Mouse (Mus musculus) layer of hippocampus, postnatal 14 days (tissue): Measurements from ENCODE around the gene Nbeal2. TPM values are rescaled to one million over a fixed set of nuclear protein-coding genes. Genes with fewer than 3 reads are reported as not detected.
"Not testable (repeated sequence)": the region's sequence is repeated elsewhere in the genome, so short reads cannot be mapped to it uniquely, and the experiment has no call there.

Experiments
- DNase-seq, 2 experiments: peaks; one replicate each; pipeline ENCODE4 v3.0.0; 2021 to 2022; ENCODE audit warnings: low spot score in 2 of 2, mixed read lengths in 1 of 2
- long read RNA-seq, 2 experiments: library from polyadenylated mRNA; stranded (forward); transcript quantifications; one replicate each; pipeline ENCODE4 v2.0.0; 2021
- total RNA-seq, 2 experiments: library from RNA; stranded (reverse); gene quantifications; 2 replicates each; pipeline ENCODE4 v1.2.3; 2021

Nbeal2 gene
- total RNA-seq, result 1 to 10 TPM; 7.8 to 9.4 TPM
- long read RNA-seq, experiment 1, partial matches to known transcripts, result 0 of 1 reads
- long read RNA-seq, experiment 1, other reads (novel, unspliced or antisense), result 1 of 1 reads
- long read RNA-seq, experiment 2, partial matches to known transcripts, result 0 of 2 reads
- long read RNA-seq, experiment 2, other reads (novel, unspliced or antisense), result 2 of 2 reads

DNA sequence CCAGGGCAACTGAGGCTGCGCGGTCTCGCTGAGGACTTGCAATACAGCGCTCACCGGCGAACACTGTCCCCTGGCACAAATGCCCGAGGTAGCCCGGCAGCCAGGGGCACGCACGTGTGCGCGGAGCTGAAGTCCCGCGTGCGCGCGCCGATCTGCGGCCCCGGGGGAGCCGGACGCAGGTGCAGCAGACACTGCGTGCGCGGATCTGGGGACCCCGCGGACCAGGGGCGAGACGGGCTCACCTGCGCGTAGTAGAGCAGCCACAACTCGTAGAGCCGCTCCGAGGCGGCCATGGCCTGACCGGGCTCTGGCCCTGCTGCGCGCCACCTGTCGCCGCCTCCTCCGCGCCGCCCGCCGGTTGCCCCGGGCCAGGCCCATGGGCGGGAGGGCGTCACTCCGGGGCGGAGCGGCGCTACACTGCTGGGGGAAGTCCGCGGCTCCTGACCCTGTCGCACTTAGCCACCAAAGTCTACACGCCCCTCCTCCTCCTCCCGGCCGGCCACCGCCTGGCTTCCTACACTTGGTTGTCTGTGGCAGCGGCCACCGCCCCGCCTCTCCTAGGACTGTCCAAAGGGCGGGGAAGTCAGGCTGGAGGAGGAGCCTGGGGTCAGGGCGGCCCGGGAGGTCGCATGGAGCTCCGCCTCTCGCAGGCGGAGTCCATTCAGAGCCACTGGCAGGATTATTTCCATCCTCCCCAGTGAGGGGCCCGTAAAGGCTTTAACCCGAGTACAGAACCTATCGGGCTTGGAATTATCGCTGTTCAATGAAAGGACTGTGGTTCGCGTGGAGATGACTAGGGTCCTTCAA, at the start of gene Nbeal2:
Gene Nbeal2, minus strand, starts transcription at position 507 of the 807 bp plus-strand sequence.
- peak; percentile 67 to 81 for DNase-seq

DNA sequence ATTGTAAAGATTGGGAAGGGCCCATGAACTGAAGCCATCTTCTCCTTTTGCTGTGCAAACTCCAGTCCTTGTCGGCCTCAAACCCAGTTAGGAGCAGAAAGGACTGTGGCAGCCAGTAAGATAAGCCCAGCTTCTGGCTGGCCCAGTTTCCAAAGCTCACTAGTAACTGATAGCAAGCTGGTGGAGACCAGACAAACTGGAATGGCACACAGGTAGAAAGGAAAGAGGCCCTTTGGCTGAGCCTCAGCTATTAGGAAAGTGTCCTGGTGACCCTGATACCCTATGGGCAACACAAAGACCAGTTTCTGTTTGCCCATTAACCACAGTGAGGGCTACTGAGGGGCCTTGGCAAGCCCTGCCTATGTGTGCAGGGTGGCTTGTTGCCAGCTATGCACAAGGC, 48.9 kb upstream of the Nbeal2 start:
- DNase-seq, result no peak

GRCm38 (mm10) chr9:110701114-110702032, 47.4 kb upstream of the Nbeal2 start:
- DNase-seq, result no peak

GRCm38 (mm10) chr9:110699574-110699973, 45.6 kb upstream of the Nbeal2 start:
- no peak for DNase-seq

DNA sequence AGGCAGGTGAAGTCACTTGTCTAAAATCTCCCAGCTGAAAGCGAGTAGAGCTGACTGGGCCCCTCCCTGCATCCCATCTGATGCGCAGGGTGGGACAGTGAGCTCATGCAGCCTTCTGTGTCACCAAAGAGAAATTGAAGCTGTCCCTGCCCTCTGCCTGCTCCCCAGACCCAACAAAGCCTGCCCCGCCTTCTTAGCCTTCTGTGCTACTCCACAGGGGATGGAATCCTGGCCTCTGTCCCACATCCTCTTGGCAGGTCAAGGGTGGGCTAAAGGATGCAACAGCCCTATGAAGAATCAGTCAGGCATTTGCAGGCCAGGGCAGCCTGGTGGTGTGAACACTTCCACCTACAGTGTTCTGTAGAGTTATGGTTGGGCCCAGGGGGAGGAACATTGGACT, 43.5 kb upstream of the Nbeal2 start:
- no peak for DNase-seq

DNA sequence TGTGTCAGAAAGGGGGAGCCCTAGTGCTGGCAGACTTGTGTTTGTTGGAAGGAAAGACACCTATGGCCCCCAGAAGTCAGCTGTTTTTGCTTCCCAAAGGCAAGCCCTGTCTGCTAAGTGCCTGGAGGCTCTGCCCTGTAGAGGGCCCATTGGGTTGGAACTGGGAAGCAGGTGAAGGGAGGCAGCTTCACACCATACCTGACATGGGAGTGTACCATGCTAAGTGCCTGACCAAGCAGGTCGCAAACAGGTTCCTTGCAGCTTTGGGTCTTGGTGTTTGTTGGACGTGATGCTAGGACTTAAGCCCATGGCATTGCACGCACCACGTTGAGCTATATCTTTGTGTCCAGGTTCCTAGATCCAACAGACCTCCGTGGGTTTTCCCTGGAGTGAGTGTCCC, 42.5 kb upstream of the Nbeal2 start:
- DNase-seq, result no peak

DNA sequence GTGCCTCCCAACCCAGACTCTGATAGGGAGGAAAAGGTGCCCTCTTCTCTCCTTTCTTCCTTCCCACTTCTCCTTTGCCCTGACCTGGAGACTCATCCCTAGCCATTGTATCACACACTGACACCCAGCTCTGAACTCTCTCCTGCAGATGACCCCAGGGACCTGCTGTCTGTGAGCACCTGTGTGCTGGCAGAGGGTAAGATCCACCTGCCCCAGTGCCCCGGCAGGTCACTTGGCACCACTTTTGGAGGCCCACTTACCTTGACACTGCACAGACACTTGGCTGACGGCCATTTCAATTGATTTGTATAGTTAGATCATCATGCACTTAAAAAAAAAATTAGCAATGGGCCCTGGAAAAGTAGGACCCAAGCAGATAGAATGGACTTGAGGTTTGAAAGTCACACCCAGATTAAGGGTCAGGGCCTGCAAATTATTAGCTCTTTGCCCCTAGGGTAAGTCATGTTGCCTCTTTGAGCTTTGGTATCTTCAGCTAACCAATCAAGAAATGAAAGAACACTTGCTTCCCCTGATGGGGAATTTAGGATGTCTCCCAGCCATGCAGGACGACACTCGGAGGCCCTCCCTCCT, 41.3 kb upstream of the Nbeal2 start:
- no peak for DNase-seq

DNA sequence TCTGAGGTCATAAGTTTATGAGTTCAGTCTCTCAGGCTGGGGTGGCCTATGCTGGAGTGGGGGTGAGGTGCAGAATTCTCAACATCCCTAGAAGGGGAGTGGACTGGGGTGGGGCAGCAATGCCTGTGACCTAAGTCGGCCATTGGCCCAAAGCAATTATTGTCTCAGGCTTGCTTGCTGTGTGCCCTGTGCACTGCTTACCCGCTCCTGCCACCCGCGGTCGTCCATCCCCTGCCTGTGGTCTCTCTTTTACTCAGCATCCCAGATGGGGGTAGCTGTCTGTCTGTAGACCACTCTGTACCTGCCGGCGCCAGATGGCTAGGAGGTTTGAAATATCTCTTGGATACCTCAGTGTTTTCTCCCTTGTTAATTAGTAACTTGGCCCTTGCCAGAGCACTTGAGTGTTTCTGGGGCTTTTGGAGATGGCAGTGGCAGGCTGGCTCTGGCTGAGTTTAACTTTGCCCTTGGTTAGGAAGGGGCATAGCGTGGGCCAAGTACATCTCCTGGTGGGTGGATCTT, 35.4 kb upstream of the Nbeal2 start:
- no peak for DNase-seq

DNA sequence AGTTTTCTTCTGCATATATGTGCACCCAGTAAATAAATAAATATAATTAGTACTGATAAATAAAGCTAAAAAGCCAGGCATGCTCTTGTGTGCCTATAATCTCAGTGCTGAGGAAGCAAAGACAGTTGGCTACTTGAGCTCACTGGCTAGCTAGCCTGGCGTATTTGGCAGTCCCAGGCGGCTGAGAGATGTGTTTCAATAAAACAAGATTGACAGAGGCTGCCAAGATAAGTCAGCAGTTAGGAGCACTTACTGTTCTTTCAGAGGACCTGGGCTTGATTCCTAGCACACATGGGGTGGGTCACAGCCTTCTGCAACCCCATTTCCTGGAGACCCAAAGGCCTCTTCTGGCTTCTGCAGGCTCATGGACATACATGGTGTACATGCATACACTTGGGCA, 33.9 kb upstream of the Nbeal2 start:
- DNase-seq, result no peak

DNA sequence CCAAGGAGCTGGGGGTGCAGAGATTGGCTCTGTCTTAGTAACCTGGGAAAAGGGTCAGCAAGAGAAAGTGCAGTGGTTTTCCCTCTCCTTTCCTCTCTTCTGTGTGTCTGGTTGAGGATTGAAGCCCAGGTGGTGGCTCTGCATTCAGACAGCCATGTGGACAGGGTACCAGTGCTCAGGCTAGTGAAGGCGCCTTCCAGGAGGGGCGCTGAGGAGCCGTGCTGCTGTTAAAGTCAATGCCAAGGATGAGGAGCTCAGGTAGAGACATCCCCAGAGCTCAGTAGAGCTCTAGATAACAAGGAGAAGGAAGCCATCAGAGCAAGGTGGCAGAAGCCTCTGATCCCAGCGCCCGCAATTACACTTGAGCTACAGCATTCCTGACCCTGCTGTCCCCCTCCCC, 33.1 kb upstream of the Nbeal2 start:
- no peak for DNase-seq

DNA sequence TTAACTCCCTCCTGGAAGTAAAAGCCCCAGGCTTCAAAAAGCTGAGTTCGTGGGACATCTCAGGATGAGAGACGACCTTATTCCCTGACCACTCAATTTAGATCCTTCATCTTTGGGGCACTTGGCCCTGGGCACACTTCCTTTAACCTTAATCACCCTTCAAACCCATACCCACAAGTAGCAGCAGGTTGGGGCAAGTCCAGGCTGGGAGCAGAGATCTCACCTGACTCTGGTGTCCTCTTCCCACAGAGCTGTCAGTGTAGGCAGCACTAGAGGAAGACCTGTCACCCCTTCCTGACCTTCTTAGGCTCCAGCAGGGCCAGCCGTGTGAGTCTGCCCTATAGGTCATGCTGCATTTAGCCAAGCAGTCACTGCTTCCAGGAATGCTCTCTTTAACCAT, 32.5 kb upstream of the Nbeal2 start:
- no peak for DNase-seq

DNA sequence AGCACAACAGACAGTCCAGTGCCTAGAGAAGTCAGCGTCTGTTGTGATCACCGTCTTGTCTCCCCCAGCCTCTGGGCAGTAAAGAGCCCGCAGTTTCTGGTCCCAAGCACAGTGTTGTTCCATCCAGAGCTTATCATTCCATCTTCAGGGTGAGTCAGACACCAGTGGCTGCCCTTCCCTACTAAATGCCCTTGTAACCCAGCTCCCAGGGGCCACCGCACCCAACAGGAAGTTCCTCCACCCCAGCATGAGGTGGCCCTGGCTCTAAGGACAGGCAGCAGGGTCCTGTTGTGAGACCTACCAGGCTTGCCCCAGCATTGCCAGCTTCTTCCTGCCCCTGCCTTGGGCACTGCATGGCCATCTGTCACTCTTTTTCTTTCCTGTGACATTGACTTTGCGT, 31.6 kb upstream of the Nbeal2 start:
- DNase-seq, result no peak

DNA sequence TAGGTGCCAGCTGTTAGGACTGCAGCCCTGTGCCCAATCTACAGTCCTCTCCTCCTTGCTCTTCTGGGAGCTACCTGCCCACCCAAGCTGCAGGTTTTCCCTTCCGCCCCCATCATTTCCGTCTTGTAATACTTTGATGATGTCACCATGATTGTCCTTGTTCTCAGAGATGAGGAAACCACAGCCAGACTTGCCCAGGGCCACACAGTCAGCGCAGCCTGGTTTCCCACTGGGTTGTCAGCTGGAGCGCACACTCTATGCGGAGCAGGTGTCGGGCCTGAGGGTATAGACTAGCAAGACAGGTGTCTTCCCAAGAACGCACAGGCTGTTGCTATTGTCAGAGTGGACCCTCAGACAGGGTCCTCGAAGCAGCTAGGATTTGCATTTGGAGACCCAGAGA, 31.2 kb upstream of the Nbeal2 start:
- no peak for DNase-seq

- DNase-seq, result peak; percentile 31 to 48
Observed at GRCm38 (mm10) chr9:110684100-110684831, 30.3 kb upstream of the Nbeal2 start.

DNA sequence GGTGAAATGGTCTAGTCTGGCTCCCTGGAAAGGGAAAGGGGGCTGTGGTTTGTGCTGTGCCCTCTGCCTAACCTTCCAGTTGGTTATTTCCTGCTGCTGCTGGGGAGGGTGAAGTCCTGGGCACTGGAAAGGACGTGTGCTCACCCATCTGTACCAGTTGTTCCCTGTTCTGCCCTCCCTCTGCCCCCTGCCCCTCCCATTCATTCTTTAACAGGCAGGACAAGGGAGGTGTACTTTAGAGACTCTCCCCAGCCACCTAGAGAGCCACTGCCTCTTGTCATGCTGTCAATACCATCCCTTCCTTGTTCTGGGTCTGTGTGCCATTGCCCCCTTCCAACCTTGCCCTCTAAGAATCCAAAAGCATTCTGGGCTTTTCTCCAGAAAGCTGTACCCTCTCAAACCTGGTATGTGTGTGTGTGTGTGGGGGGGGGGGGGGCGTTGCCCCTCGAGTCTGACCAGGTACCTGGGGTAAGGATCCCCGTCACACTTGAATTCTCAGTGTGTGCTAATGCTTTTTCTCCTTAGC, 29.7 kb upstream of the Nbeal2 start:
- no peak for DNase-seq

DNA sequence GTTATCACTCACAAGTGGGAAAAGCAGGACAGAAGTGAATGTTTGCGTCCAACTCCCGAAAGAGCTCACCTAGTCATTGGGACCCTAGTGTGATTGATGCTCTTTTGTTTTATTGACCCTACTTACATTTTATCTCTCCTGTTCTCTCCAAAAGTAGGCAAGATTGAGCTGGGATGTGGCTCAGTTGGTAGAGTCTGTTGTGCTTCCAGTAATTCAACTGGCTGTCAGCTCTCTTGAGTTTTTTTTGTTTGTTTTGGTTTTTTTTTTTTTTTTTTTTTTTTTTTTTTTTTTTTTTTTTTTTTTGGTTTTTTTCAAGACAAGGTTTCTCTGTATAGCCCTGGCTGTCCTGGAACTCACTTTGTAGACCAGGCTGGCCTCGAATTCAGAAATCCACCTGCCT, 28.7 kb upstream of the Nbeal2 start:
- not testable (repeated sequence) for DNase-seq

- DNase-seq, result no peak
Observed at GRCm38 (mm10) chr9:110682255-110682654, 28.3 kb upstream of the Nbeal2 start.

DNA sequence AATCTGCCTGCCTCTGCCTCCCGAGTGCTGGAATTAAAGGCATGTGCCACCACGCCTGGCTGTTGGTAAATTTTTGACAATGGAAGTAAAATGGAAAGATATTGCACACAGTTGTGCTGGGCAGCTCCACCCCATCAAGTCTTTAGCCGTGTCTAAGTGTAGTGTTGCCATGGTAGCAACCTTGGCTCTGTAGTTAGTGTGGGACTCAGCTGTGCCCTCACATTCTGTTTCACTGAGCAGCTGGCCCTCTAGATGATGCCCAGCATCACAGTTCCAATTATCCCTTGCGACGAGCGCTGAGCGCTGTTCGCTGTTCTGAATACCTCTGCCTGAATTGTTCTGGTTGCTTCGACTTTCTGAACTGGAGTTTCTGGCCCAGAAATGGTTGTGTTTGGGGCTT, 27.9 kb upstream of the Nbeal2 start:
- peak; percentile 32 to 58 for DNase-seq

DNA sequence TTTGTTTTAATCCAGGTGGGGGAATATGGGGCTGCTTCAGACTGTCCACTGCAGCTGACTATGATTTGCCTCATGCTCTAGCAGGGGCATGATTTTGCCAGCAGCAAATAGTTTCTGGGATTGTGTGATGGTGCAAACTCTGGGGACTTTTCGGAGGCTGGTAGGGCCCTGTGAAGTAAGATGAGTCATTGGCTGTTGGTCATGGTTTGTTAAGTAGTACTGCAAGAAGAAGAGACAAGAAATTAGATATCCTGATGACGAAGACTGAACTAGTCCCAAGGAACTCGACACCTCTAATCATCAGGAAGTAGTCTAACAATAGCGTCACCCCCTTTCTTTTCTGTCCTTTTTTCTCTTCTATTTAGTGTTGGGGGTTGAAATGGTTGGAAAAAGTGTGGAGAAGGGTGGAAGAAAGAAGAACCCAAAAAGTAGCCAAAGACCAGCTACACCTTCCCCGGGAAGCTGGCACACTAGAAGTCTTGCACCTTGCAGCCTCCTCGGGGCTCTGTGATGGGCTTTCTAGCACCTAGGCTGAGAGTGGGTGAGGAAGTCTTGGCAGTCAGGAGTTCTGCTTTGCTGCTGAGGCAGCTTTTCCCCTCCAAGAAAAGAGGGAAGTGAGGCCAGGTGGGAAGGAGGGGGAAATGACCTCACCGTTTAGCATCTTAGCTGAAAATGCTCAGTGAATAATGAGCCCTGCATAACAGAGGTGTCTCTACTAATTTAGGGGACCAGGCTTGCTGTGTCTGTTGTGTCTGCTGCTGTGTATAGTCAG, 27.0 kb upstream of the Nbeal2 start:
- no peak for DNase-seq

- no peak for DNase-seq
Observed at GRCm38 (mm10) chr9:110678886-110679285, 24.9 kb upstream of the Nbeal2 start.
